Mouse (Mus musculus): ENCODE data around the gene Pcbp4. TPM values are rescaled to one million over a fixed set of nuclear protein-coding genes. Genes with fewer than 3 reads are reported as not detected.
"Not testable (repeated sequence)": the region's sequence is repeated elsewhere in the genome, so short reads cannot be mapped to it uniquely, and the experiment has no call there.

Gene Pcbp4
- polyA plus RNA-seq, 2 experiments from 2014 or later = 2.9 to 3.1 TPM

GRCm38 (mm10) chr9:106482578-106483115 is 29.6 kb downstream of the Pcbp4 start:
- no peak for ATAC-seq

- ATAC-seq = no peak
Observed at GRCm38 (mm10) chr9:106483136-106483535, 30.0 kb downstream of the Pcbp4 start.

GRCm38 (mm10) chr9:106483606-106484005 is 30.5 kb downstream of the Pcbp4 start:
- no peak for ATAC-seq

- no peak for ATAC-seq
Observed at GRCm38 (mm10) chr9:106485076-106485475, 32.0 kb downstream of the Pcbp4 start.

GRCm38 (mm10) chr9:106487602-106488001 is 34.5 kb downstream of the Pcbp4 start:
- not testable (repeated sequence) for ATAC-seq

GRCm38 (mm10) chr9:106499667-106500066 is 46.6 kb downstream of the Pcbp4 start, which contains the start of gene Iqcf1:
TSS of gene Iqcf1 (plus strand) at chr9:106499967.
- no peak for ATAC-seq

- no peak for ATAC-seq
Observed at GRCm38 (mm10) chr9:106501846-106502245, 48.8 kb downstream of the Pcbp4 start.

- ATAC-seq = no peak
Observed at GRCm38 (mm10) chr9:106504246-106504645, 51.2 kb downstream of the Pcbp4 start.

- ATAC-seq = no peak
Observed at GRCm38 (mm10) chr9:106509356-106509755, 56.3 kb downstream of the Pcbp4 start.

- ATAC-seq = no peak
Observed at GRCm38 (mm10) chr9:106512729-106513450, 59.8 kb downstream of the Pcbp4 start.

GRCm38 (mm10) chr9:106513566-106513965 is 60.5 kb downstream of the Pcbp4 start:
- no peak for ATAC-seq

Other genes starting within 250 kb of the Pcbp4 start
- not detected for gene Tlr9, start 230.7 kb upstream of the Pcbp4 start, polyA plus RNA-seq (2017; shearing (Covaris generic))
- 10 to 100 TPM; 43.4 to 74.4 TPM for gene Alas1, start 204.6 kb upstream of the Pcbp4 start, polyA plus RNA-seq (2017; shearing (Covaris generic))
- gene Poc1a, start 172.2 kb upstream of the Pcbp4 start, polyA plus RNA-seq (2017; shearing (Covaris generic)) = 1 to 10 TPM; 2.3 to 8.0 TPM
- 10 to 100 TPM; 16.2 to 21.1 TPM for gene Dusp7, start 84.7 kb upstream of the Pcbp4 start, polyA plus RNA-seq (2017; shearing (Covaris generic))
- gene Rpl29, start 23.8 kb upstream of the Pcbp4 start, polyA plus RNA-seq (2017; shearing (Covaris generic)) = 1,000 to 10,000 TPM; 1,164 to 1,338 TPM
- gene Acy1, start 15.0 kb upstream of the Pcbp4 start, polyA plus RNA-seq (2017; shearing (Covaris generic)) = 10 to 100 TPM; 11.6 to 12.2 TPM
- 10 to 100 TPM; 19.4 to 21.2 TPM for gene Abhd14b, start 5.8 kb upstream of the Pcbp4 start, polyA plus RNA-seq (2017; shearing (Covaris generic))
- gene Abhd14a, start 5.6 kb upstream of the Pcbp4 start, polyA plus RNA-seq (2017; shearing (Covaris generic)) = 10 to 100 TPM; 10.5 to 24.2 TPM
- gene Gpr62, start 12.6 kb downstream of the Pcbp4 start, polyA plus RNA-seq (2017; shearing (Covaris generic)) = not detected
- 10 to 100 TPM; 35.4 to 37.4 TPM for gene Rrp9, start 22.7 kb downstream of the Pcbp4 start, polyA plus RNA-seq (2017; shearing (Covaris generic))
- gene Parp3, start 23.7 kb downstream of the Pcbp4 start, polyA plus RNA-seq (2017; shearing (Covaris generic)) = 10 to 100 TPM; 52.6 to 68.5 TPM
- gene Iqcf1, start 46.7 kb downstream of the Pcbp4 start, polyA plus RNA-seq (2017; shearing (Covaris generic)) = not detected
- gene Iqcf5, start 61.3 kb downstream of the Pcbp4 start, polyA plus RNA-seq (2017; shearing (Covaris generic)) = not detected
- gene Iqcf3, start 108.3 kb downstream of the Pcbp4 start, polyA plus RNA-seq (2017; shearing (Covaris generic)) = not detected
- gene Iqcf4, start 117.7 kb downstream of the Pcbp4 start, polyA plus RNA-seq (2017; shearing (Covaris generic)) = not detected
- gene Iqcf6, start 173.3 kb downstream of the Pcbp4 start, polyA plus RNA-seq (2017; shearing (Covaris generic)) = not detected
- gene Grm2, start 202.8 kb downstream of the Pcbp4 start, polyA plus RNA-seq (2017; shearing (Covaris generic)) = not detected
- gene Tex264, start 232.6 kb downstream of the Pcbp4 start, polyA plus RNA-seq (2017; shearing (Covaris generic)) = 10 to 100 TPM; 40.7 to 62.0 TPM